Mouse (Mus musculus): ENCODE results near the gene Frrs1. TPM values are rescaled to one million over a fixed set of nuclear protein-coding genes. Genes with fewer than 3 reads are reported as not detected.

Gene Frrs1
- total and polyA plus RNA-seq, 3 experiments, result 2.4 to 3.6 (median 3.2) TPM

DNA sequence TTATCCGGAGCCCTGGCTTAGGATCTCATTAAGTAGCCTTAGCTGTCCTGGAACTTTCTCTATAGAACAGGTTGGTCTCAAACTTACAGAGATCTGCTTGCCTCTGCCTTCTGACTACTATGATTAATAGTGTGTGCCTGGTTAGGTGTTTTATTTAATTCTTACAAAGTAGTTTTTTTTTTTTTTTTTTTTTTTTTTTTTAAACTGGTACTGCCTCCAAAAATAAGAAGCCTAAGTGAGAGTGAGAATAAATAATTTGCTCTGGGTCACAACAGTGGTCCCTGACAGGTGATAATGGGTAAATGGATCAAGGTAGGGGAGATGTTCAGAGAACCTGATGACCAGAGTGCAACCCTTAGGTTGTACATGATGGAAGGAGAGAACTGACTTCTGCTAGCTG, 3.4 kb downstream of the Frrs1 start:
- no peak overlapping the region for H3K27ac ChIP-seq
- no peaks in the 10 kb centered on the region for H3K79me2 ChIP-seq (replicated peaks; ENCODE audit: control insufficient read depth, insufficient read depth, low read length)
- peaks cover 5% of the 10 kb centered on the region for H3K4me1 ChIP-seq (ENCODE audit: control insufficient read depth, insufficient read depth, low read length)

GRCm38 (mm10) chr3:116864421-116864820, 5.2 kb downstream of the Frrs1 start:
- no peaks in the 10 kb centered on the region for H3K36me3 ChIP-seq (ENCODE audit: control insufficient read depth, insufficient read depth, low read length)
- H3K79me2 ChIP-seq (replicated peaks; ENCODE audit: control insufficient read depth, insufficient read depth, low read length), result no peaks in the 10 kb centered on the region
- peaks cover 5% of the 10 kb centered on the region for H3K4me1 ChIP-seq (ENCODE audit: control insufficient read depth, insufficient read depth, low read length)
- no peak overlapping the region for H3K4me3 ChIP-seq
- intact Hi-C loops (cut with DNase I), result no loop called here
- TF ChIP-seq EP300 (IDR thresholded peaks at IDR 0.05; ENCODE audit: insufficient read depth, low read depth, low read length), result no peak
- TF ChIP-seq POLR2A (IDR thresholded peaks at IDR 0.05; ENCODE audit: insufficient read depth, low read depth, low read length), result no peak
- no peak for TF ChIP-seq CTCF (IDR thresholded peaks at IDR 0.05)
- DNase-seq, result no peak
- 49% methylated on average over 5 of the region's 5 CpGs for WGBS
- H3K27ac ChIP-seq, result no peak overlapping the region
- no peak overlapping the region for H3K9ac ChIP-seq (ENCODE audit: low read depth, low read length)
- H3K27me3 ChIP-seq (ENCODE audit: control insufficient read depth, insufficient read depth, low read length), result no peaks in the 10 kb centered on the region

More for the DNA sequence above, 3.4 kb downstream of the Frrs1 start:
- WGBS, result 28% methylated on average over 1 of the region's 1 CpGs
- no peaks in the 10 kb centered on the region for H3K36me3 ChIP-seq (ENCODE audit: control insufficient read depth, insufficient read depth, low read length)
- H3K27me3 ChIP-seq (ENCODE audit: control insufficient read depth, insufficient read depth, low read length), result no peaks in the 10 kb centered on the region
- no peak for DNase-seq
- H3K9ac ChIP-seq (ENCODE audit: low read depth, low read length), result no peak overlapping the region
- no peak overlapping the region for H3K4me3 ChIP-seq
- no peak for TF ChIP-seq POLR2A (IDR thresholded peaks at IDR 0.05; ENCODE audit: insufficient read depth, low read depth, low read length)
- no peak for TF ChIP-seq EP300 (IDR thresholded peaks at IDR 0.05; ENCODE audit: insufficient read depth, low read depth, low read length)
- TF ChIP-seq CTCF (IDR thresholded peaks at IDR 0.05), result no peak
- intact Hi-C loops (cut with DNase I), result no loop called here

GRCm38 (mm10) chr3:116865199-116865636, 6.0 kb downstream of the Frrs1 start:
- WGBS, result 31% methylated on average over 1 of the region's 1 CpGs
- no peak overlapping the region for H3K27ac ChIP-seq

GRCm38 (mm10) chr3:116870372-116870771, 11.1 kb downstream of the Frrs1 start:
- Histone ChIP-seq H3K4me1 (ENCODE audit: control insufficient read depth, insufficient read depth, low read length) (no peaks in the 10 kb centered on the region; the same call in none of the 2 replicates), H3K4me3 (no peak overlapping the region), H3K79me2 (replicated peaks; ENCODE audit: control insufficient read depth, insufficient read depth, low read length) (no peaks in the 10 kb centered on the region), H3K27me3 (ENCODE audit: control insufficient read depth, insufficient read depth, low read length) (no peaks in the 10 kb centered on the region), H3K27ac (no peak overlapping the region), H3K9ac (ENCODE audit: low read depth, low read length) (no peak overlapping the region), H3K36me3 (ENCODE audit: control insufficient read depth, insufficient read depth, low read length) (no peaks in the 10 kb centered on the region)
- WGBS, result 67% methylated on average over 3 of the region's 3 CpGs
- intact Hi-C loops (cut with DNase I), result no loop called here
- no peak for DNase-seq
- TF ChIP-seq POLR2A (IDR thresholded peaks at IDR 0.05; ENCODE audit: insufficient read depth, low read depth, low read length), result no peak
- TF ChIP-seq CTCF (IDR thresholded peaks at IDR 0.05), result no peak
- no peak for TF ChIP-seq EP300 (IDR thresholded peaks at IDR 0.05; ENCODE audit: insufficient read depth, low read depth, low read length)

More at GRCm38 (mm10) chr3:116865199-116865636, 6.0 kb downstream of the Frrs1 start:
- Histone ChIP-seq H3K79me2 (replicated peaks; ENCODE audit: control insufficient read depth, insufficient read depth, low read length) (no peaks in the 10 kb centered on the region), H3K4me3 (no peak overlapping the region), H3K9ac (ENCODE audit: low read depth, low read length) (no peak overlapping the region), H3K4me1 (ENCODE audit: control insufficient read depth, insufficient read depth, low read length) (peaks cover 5% of the 10 kb centered on the region), H3K36me3 (ENCODE audit: control insufficient read depth, insufficient read depth, low read length) (no peaks in the 10 kb centered on the region), H3K27me3 (ENCODE audit: control insufficient read depth, insufficient read depth, low read length) (no peaks in the 10 kb centered on the region)
- DNase-seq, result no peak
- no peak for TF ChIP-seq POLR2A (IDR thresholded peaks at IDR 0.05; ENCODE audit: insufficient read depth, low read depth, low read length)
- TF ChIP-seq EP300 (IDR thresholded peaks at IDR 0.05; ENCODE audit: insufficient read depth, low read depth, low read length), result no peak
- no peak for TF ChIP-seq CTCF (IDR thresholded peaks at IDR 0.05)
- intact Hi-C loops (cut with DNase I), result no loop called here

DNA sequence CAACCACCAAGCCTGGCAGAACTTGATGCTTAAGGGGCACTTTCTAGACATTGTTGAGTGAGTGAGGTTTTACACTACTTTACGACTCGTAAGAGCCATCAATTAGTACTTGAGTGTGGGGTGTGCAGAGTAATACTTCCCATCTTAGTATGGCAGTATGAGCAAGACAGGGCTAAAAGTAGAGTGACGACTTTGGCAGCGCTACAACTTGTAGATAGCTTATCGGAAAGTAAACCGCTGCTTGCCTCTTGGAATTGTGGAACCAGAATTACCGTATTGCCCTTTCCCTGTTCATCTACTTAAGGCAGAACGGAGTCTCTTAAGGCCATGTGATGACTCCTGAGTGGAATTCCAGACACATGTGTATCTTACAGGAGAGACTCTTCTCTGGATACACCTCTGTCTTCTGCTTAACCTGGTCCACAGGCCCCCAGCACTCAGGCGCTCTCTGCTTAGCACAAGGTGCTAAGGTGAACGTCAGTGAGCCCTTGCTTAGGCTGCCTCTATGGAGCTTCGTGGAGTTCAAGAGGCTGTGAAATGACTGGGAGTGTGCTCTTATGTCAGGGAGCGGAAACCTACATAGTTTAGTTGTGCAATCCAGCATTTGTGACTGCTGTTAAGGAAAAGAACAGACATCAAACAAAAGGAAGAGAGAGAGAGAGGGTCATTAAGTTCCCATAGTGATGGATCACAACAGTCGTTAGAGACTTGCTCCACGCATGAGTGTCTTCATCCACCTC, 23.1 kb downstream of the Frrs1 start:
- H3K36me3 ChIP-seq (ENCODE audit: control insufficient read depth, insufficient read depth, low read length), result no peaks in the 10 kb centered on the region
- 59% methylated on average over 14 of the region's 14 CpGs for WGBS

DNA sequence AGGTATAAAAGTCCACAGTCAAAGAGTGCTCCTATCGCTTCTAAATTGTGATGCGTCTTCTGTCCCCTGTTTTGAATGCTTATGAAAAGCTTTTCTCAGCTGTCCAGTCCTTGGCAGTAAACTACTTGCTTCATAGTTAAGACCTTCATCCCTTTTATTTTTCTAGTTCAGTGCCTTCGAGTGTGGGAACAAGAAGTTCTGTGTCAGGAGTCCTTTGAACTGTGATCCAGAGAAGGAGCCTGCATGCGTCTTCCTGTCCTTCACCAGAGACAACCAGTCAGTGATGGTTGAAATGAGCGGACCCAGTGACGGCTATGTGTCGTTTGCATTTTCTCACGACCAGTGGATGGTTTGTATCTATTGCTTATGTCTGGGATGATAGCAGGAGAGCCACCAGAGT, 25.7 kb downstream of the Frrs1 start:
- H3K4me3 ChIP-seq, result no peak overlapping the region
- H3K27me3 ChIP-seq (ENCODE audit: control insufficient read depth, insufficient read depth, low read length), result no peaks in the 10 kb centered on the region
- DNase-seq, result no peak
- H3K36me3 ChIP-seq (ENCODE audit: control insufficient read depth, insufficient read depth, low read length), result no peaks in the 10 kb centered on the region
- TF ChIP-seq POLR2A (IDR thresholded peaks at IDR 0.05; ENCODE audit: insufficient read depth, low read depth, low read length), result no peak
- intact Hi-C loops (cut with DNase I), result no loop called here
- H3K9ac ChIP-seq (ENCODE audit: low read depth, low read length), result no peak overlapping the region
- no peak overlapping the region for H3K27ac ChIP-seq
- H3K4me1 ChIP-seq (ENCODE audit: control insufficient read depth, insufficient read depth, low read length), result no peaks in the 10 kb centered on the region
- H3K79me2 ChIP-seq (replicated peaks; ENCODE audit: control insufficient read depth, insufficient read depth, low read length), result no peaks in the 10 kb centered on the region
- WGBS, result 91% methylated on average over 8 of the region's 8 CpGs

More for the DNA sequence above, 23.1 kb downstream of the Frrs1 start:
- no peak overlapping the region for H3K4me3 ChIP-seq
- no peak for TF ChIP-seq EP300 (IDR thresholded peaks at IDR 0.05; ENCODE audit: insufficient read depth, low read depth, low read length)
- no peak for TF ChIP-seq CTCF (IDR thresholded peaks at IDR 0.05)
- no peak for TF ChIP-seq POLR2A (IDR thresholded peaks at IDR 0.05; ENCODE audit: insufficient read depth, low read depth, low read length)
- H3K27ac ChIP-seq, result no peak overlapping the region
- no peaks in the 10 kb centered on the region for H3K4me1 ChIP-seq (ENCODE audit: control insufficient read depth, insufficient read depth, low read length)
- no peaks in the 10 kb centered on the region for H3K27me3 ChIP-seq (ENCODE audit: control insufficient read depth, insufficient read depth, low read length)
- intact Hi-C loops (cut with DNase I), result no loop called here
- no peak for DNase-seq
- H3K79me2 ChIP-seq (replicated peaks; ENCODE audit: control insufficient read depth, insufficient read depth, low read length), result no peaks in the 10 kb centered on the region
- no peak overlapping the region for H3K9ac ChIP-seq (ENCODE audit: low read depth, low read length)
